Mouse (Mus musculus): ENCODE data around the gene Foxp1. TPM values are rescaled to one million over a fixed set of nuclear protein-coding genes. Genes with fewer than 3 reads are reported as not detected.

Foxp1 gene
- polyA plus RNA-seq, 1 experiment from 2014 or later, result 18.9 TPM

DNA sequence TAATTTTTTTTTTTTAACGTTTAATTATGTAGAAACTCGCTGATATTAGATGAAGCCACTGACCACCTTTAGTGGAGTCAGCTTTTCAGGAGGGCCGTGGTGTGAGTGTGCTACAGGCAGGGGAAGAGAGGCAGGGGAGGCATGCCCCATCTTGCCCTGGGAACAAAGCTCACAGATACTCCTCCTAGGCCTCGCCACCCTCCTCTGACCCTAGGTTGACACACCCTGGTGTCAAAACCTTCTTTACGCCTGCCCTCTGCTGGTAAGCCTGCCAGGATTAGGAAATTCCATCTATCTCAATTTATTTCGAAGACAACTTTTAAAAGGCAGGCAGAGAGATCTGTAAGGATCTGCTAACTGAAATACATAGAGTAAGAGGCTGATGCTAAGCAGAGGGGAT is 489.5 kb downstream of the Foxp1 start:
- Histone ChIP-seq H3K27me3 (ENCODE audit: insufficient read depth, low read length) (no peaks in the 10 kb centered on the region), H3K4me3 (ENCODE audit: low read depth, low read length) (no peak overlapping the region), H3K4me1 (ENCODE audit: insufficient read depth) (peaks cover 21% of the 10 kb centered on the region), H3K27ac (ENCODE audit: low read depth) (no peak overlapping the region), H3K9me3 (ENCODE audit: low read length) (no peaks in the 10 kb centered on the region), H3K36me3 (replicated peaks; ENCODE audit: insufficient read depth, low read length) (no peaks in the 10 kb centered on the region), H3K9ac (replicated peaks) (no peak overlapping the region), H3K4me2 (ENCODE audit: low read depth, low read length) (no peak overlapping the region)
- DNase-seq, result no peak
- 46% methylated on average over 6 of the region's 6 CpGs for WGBS (ENCODE audit: insufficient replicate concordance)
- TF ChIP-seq CTCF (IDR thresholded peaks at IDR 0.05; ENCODE audit: low read depth), result peak; percentile 54
- no peak for TF ChIP-seq EP300 (IDR thresholded peaks at IDR 0.05; ENCODE audit: low read depth)
- ATAC-seq, result no peak

GRCm38 (mm10) chr6:99031321-99031903 is 491.1 kb downstream of the Foxp1 start:
- TF ChIP-seq CTCF (IDR thresholded peaks at IDR 0.05; ENCODE audit: low read depth), result no peak
- TF ChIP-seq EP300 (IDR thresholded peaks at IDR 0.05; ENCODE audit: low read depth), result no peak
- no peak for ATAC-seq
- no peaks in the 10 kb centered on the region for H3K36me3 ChIP-seq (replicated peaks; ENCODE audit: insufficient read depth, low read length)
- H3K27ac ChIP-seq (ENCODE audit: low read depth), result peak overlapping the region; percentile 51; the same call in 1 of the 2 replicates
- no peak overlapping the region for H3K4me2 ChIP-seq (ENCODE audit: low read depth, low read length)
- WGBS (ENCODE audit: insufficient replicate concordance), result 36% methylated on average over 9 of the region's 9 CpGs
- peaks cover 29% of the 10 kb centered on the region for H3K4me1 ChIP-seq (ENCODE audit: insufficient read depth)
- no peak overlapping the region for H3K9ac ChIP-seq (replicated peaks)
- H3K27me3 ChIP-seq (ENCODE audit: insufficient read depth, low read length), result no peaks in the 10 kb centered on the region
- H3K4me3 ChIP-seq (ENCODE audit: low read depth, low read length), result no peak overlapping the region
- no peaks in the 10 kb centered on the region for H3K9me3 ChIP-seq (ENCODE audit: low read length)
- DNase-seq, result no peak

GRCm38 (mm10) chr6:99030251-99030650 is 492.3 kb downstream of the Foxp1 start:
- H3K4me2 ChIP-seq (ENCODE audit: low read depth, low read length), result no peak overlapping the region
- H3K4me3 ChIP-seq (ENCODE audit: low read depth, low read length), result no peak overlapping the region
- no peaks in the 10 kb centered on the region for H3K9me3 ChIP-seq (ENCODE audit: low read length)
- ATAC-seq (no peak; the same call in 1 of the 2 replicates), DNase-seq (no peak)
- TF ChIP-seq CTCF (IDR thresholded peaks at IDR 0.05; ENCODE audit: low read depth) (peak; percentile 32), EP300 (IDR thresholded peaks at IDR 0.05; ENCODE audit: low read depth) (no peak)
- no peak overlapping the region for H3K9ac ChIP-seq (replicated peaks)
- 0 out of 2 replicates have a peak overlapping the region, but pooled peaks have one; percentile 11 for H3K27ac ChIP-seq (ENCODE audit: low read depth)
- H3K4me1 ChIP-seq (ENCODE audit: insufficient read depth), result peaks cover 40% of the 10 kb centered on the region
- no peaks in the 10 kb centered on the region for H3K27me3 ChIP-seq (ENCODE audit: insufficient read depth, low read length)
- H3K36me3 ChIP-seq (replicated peaks; ENCODE audit: insufficient read depth, low read length), result no peaks in the 10 kb centered on the region
- 40% methylated on average over 6 of the region's 6 CpGs for WGBS (ENCODE audit: insufficient replicate concordance)

DNA sequence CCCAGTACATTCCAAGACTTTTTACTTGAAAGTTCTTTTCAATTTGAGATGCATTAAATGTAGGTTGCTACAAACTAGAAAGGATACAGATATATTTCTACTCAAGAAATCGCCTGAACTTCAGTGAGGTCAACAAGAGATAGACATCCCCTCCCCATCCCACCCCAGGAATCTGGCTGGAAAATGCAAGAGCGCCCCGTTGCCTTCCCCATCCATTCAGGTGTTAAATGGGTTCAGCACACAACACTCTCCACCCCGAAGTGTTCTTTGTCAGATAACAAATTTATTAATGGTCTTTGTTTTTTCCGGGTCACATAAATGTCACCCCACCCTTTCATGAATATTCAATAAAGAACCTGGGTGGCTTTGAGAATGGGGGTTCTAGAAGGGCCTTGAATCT is 493.1 kb downstream of the Foxp1 start:
- H3K27ac ChIP-seq (ENCODE audit: low read depth), result 0 out of 2 replicates have a peak overlapping the region, but pooled peaks have one; percentile 11
- TF ChIP-seq EP300 (IDR thresholded peaks at IDR 0.05; ENCODE audit: low read depth) (no peak), CTCF (IDR thresholded peaks at IDR 0.05; ENCODE audit: low read depth) (no peak)
- H3K4me2 ChIP-seq (ENCODE audit: low read depth, low read length), result 0 out of 2 replicates have a peak overlapping the region, but pooled peaks have one; percentile 9
- H3K9ac ChIP-seq (replicated peaks), result no peak overlapping the region
- peaks cover 47% of the 10 kb centered on the region for H3K4me1 ChIP-seq (ENCODE audit: insufficient read depth)
- DNase-seq (no peak), ATAC-seq (no peak)
- H3K27me3 ChIP-seq (ENCODE audit: insufficient read depth, low read length), result no peaks in the 10 kb centered on the region
- H3K9me3 ChIP-seq (ENCODE audit: low read length), result no peaks in the 10 kb centered on the region
- H3K36me3 ChIP-seq (replicated peaks; ENCODE audit: insufficient read depth, low read length), result no peaks in the 10 kb centered on the region
- no peak overlapping the region for H3K4me3 ChIP-seq (ENCODE audit: low read depth, low read length)
- 36% methylated on average over 5 of the region's 5 CpGs for WGBS (ENCODE audit: insufficient replicate concordance)

GRCm38 (mm10) chr6:99028989-99029305 is 493.6 kb downstream of the Foxp1 start:
- TF ChIP-seq EP300 (IDR thresholded peaks at IDR 0.05; ENCODE audit: low read depth) (no peak), CTCF (IDR thresholded peaks at IDR 0.05; ENCODE audit: low read depth) (no peak)
- Histone ChIP-seq H3K9ac (replicated peaks) (peak overlapping the region; percentile 77), H3K4me2 (ENCODE audit: low read depth, low read length) (peak overlapping the region; percentile 83), H3K27me3 (ENCODE audit: insufficient read depth, low read length) (no peaks in the 10 kb centered on the region), H3K36me3 (replicated peaks; ENCODE audit: insufficient read depth, low read length) (no peaks in the 10 kb centered on the region), H3K4me3 (ENCODE audit: low read depth, low read length) (peak overlapping the region; percentile 67), H3K9me3 (ENCODE audit: low read length) (no peaks in the 10 kb centered on the region), H3K4me1 (ENCODE audit: insufficient read depth) (peaks cover 47% of the 10 kb centered on the region), H3K27ac (ENCODE audit: low read depth) (peak overlapping the region; percentile 80)
- no peak for ATAC-seq
- 3% methylated on average over 6 of the region's 6 CpGs for WGBS (ENCODE audit: insufficient replicate concordance)
- no peak for DNase-seq

DNA sequence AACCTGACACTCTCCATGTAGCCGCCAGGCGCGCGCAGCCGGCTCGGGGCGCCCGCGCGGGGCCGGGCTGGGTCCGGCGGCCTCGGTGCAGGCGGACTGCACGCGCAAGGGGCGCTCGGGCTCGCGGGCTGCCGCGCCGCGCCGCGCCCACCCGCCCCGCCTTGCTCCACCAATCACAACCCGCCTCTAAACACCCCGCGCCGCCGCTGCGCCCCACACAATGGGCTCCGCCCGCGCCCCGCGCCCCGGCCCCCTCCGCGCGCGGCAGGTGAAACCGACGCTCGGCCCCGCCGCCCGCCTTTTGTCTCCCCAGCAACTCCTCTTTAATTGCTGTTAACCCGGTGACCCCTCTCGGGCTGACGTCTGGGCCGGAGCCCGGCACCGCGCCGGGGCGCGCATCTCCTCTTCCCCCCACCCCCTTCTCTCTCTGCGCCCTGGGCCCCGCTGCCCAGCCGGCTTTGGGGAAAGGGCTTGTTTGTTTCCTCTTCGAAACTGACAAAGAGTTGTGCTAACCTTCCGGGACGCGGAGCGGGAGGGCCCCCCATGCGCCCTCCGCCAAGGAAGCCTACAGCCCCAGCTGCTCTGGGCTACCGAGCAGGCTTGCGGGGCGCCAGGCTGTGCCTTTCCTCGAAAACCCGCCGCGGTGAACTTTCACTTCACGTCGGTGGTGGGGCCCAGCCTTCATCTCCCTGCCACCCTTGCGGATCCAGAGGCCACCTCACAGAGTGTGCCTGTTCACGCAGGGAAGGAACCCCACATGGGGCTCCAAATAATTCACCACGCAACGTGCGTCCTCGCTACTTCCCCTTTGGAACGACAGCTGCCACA is 494.1 kb downstream of the Foxp1 start:
- Histone ChIP-seq H3K4me2 (ENCODE audit: low read depth, low read length) (peak overlapping the region; percentile 83), H3K27ac (ENCODE audit: low read depth) (peak overlapping the region; percentile 80), H3K4me1 (ENCODE audit: insufficient read depth) (peaks cover 47% of the 10 kb centered on the region), H3K27me3 (ENCODE audit: insufficient read depth, low read length) (no peaks in the 10 kb centered on the region), H3K9ac (replicated peaks) (peak overlapping the region; percentile 77), H3K36me3 (replicated peaks; ENCODE audit: insufficient read depth, low read length) (no peaks in the 10 kb centered on the region), H3K4me3 (ENCODE audit: low read depth, low read length) (peak overlapping the region; percentile 67), H3K9me3 (ENCODE audit: low read length) (no peaks in the 10 kb centered on the region)
- TF ChIP-seq EP300 (IDR thresholded peaks at IDR 0.05; ENCODE audit: low read depth), result no peak
- TF ChIP-seq CTCF (IDR thresholded peaks at IDR 0.05; ENCODE audit: low read depth), result no peak
- ATAC-seq (peak; percentile 69), DNase-seq (peak; percentile 62)
- 2% methylated on average over 54 of the region's 87 CpGs for whole genome bisulfite sequencing (ENCODE audit: insufficient replicate concordance)
